18 mouse cellular contexts compared by ENCODE assay signal in the genomic region with DNA sequence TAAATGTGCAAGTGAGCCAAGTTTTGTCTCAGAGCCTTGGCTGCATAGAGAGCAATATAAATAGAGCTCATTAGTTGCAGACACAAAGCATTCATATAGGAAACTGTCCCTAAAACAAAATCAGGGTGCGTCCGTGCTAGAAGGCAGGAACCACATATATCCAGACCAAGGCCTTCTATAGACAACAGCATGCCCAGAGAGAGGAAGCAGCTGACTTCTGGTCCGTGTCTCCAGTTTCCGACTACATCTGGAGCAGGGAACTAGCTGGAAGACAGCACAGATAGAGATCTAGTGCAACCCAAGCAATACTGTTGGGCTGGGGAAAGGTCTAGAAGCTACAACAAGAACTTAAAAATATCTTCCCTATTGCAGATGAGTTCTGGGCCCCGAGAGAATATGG.
DNase-seq lines count a peak whose midpoint lies in the region; ATAC-seq and TF ChIP-seq lines count a peak whose summit lies in the region.
"Had no signal": no experiment of that assay in that cellular context is flagged by ENCODE, and none has a peak within 500 bp of the region (broad histone marks: within the 10 kb centered on the region; RNA-seq: fewer than 3 reads in every experiment).

No protein-coding gene starts in this region.

- H3K36me3 ChIP-seq in lung, embryonic 14.5 days (ENCODE audit: insufficient read depth), result no peaks in the 10 kb centered on the region
- H3K36me3 ChIP-seq in embryonic facial prominence, embryonic 14.5 days (ENCODE audit: control insufficient read depth, insufficient read depth, low read length), result no peaks in the 10 kb centered on the region
- H3K36me3 ChIP-seq: G1E; heart, embryonic 12.5 days; hindbrain, embryonic 10.5 days had no signal

- ATAC-seq in lung, embryonic 14.5 days (ENCODE audit: insufficient read depth), result no peak
- no peak for ATAC-seq in embryonic facial prominence, embryonic 14.5 days (ENCODE audit: low read depth)
- ATAC-seq: forebrain, embryonic 13.5 days had no signal

- intact Hi-C loops in left cerebral cortex, postnatal 10 days (cut with DNase I), result no loop called here

- TF ChIP-seq POLR2A in lung, adult 2 months (IDR thresholded peaks at IDR 0.05; ENCODE audit: borderline replicate concordance, extremely low read depth, low read depth, low read length), result no peak

- no peak overlapping the region for H3K27ac ChIP-seq in lung, embryonic 14.5 days (ENCODE audit: low read depth)
- peak overlapping the region; percentile 34; the same call in 1 of the 2 replicates for H3K27ac ChIP-seq in embryonic facial prominence, embryonic 14.5 days (replicated peaks; ENCODE audit: low read depth, low read length)
- H3K27ac ChIP-seq: forebrain, embryonic 13.5 days; gastrocnemius, adult 2 months; hindbrain, embryonic 10.5 days; hindbrain, embryonic 14.5 days had no signal

- H3K9me3 ChIP-seq in lung, embryonic 14.5 days (ENCODE audit: low read depth, low read length), result no peaks in the 10 kb centered on the region
- H3K9me3 ChIP-seq in embryonic facial prominence, embryonic 14.5 days (ENCODE audit: control insufficient read depth, low read length), result no peaks in the 10 kb centered on the region
- H3K9me3 ChIP-seq: forebrain, embryonic 13.5 days; hindbrain, embryonic 10.5 days had no signal

- no peaks in the 10 kb centered on the region for H3K27me3 ChIP-seq in lung, embryonic 14.5 days (ENCODE audit: insufficient read depth, low read length)
- H3K27me3 ChIP-seq in embryonic facial prominence, embryonic 14.5 days (replicated peaks; ENCODE audit: control insufficient read depth, insufficient read depth, low read length), result no peaks in the 10 kb centered on the region
- H3K27me3 ChIP-seq: forebrain, embryonic 13.5 days had no signal

- peak; percentile 56 for DNase-seq in lung, embryonic 14.5 days
- DNase-seq in lung, adult 2 months, result no peak
- peak; percentile 24 for DNase-seq in lung, postnatal 10 days
- DNase-seq in lung, postnatal 14 days, result no peak
- peak; percentile 49 for DNase-seq in embryonic facial prominence, embryonic 14.5 days (ENCODE audit: low spot score)
- DNase-seq in left cerebral cortex, postnatal 10 days (ENCODE audit: extremely low spot score in 1 of 2, low spot score in 2 of 2), result no peak
- no peak for DNase-seq in right cerebral cortex, postnatal 10 days (ENCODE audit: low spot score in 2 of 2)
- DNase-seq: adrenal gland, adult 8-10 months; adrenal gland, postnatal 36 days; cerebellum, adult 2 months; cerebellum, postnatal 10 days; gastrocnemius, adult 2 months; gastrocnemius, postnatal 25 days had no signal

- no peak for TF ChIP-seq CTCF in lung, embryonic 14.5 days (IDR thresholded peaks at IDR 0.05; ENCODE audit: low read depth)
- no peak for TF ChIP-seq CTCF in lung, adult 2 months (IDR thresholded peaks at IDR 0.05; ENCODE audit: insufficient read depth, low read length)

- H3K4me2 ChIP-seq in lung, embryonic 14.5 days, result no peak overlapping the region
- no peak overlapping the region for H3K4me2 ChIP-seq in embryonic facial prominence, embryonic 14.5 days (ENCODE audit: low read depth, low read length)
- H3K4me2 ChIP-seq: forebrain, embryonic 13.5 days; heart, embryonic 12.5 days; hindbrain, embryonic 14.5 days had no signal

- H3K4me1 ChIP-seq in lung, embryonic 14.5 days (ENCODE audit: insufficient read depth), result peaks cover 15% of the 10 kb centered on the region
- H3K4me1 ChIP-seq in lung, adult 2 months (ENCODE audit: control insufficient read depth, insufficient read depth, low read length), result peaks cover 2% of the 10 kb centered on the region; the same call in 1 of the 2 replicates
- H3K4me1 ChIP-seq in embryonic facial prominence, embryonic 14.5 days (ENCODE audit: control insufficient read depth, insufficient read depth, low read length), result peaks cover 19% of the 10 kb centered on the region
- H3K4me1 ChIP-seq: forebrain, embryonic 13.5 days; heart, embryonic 12.5 days had no signal

- 59% methylated on average over 5 of the region's 5 CpGs for WGBS in lung, embryonic 14.5 days
- 62% methylated on average over 5 of the region's 5 CpGs for WGBS in lung, adult 2 months
- 74% methylated on average over 5 of the region's 5 CpGs for WGBS in embryonic facial prominence, embryonic 14.5 days

- no peak overlapping the region for H3K9ac ChIP-seq in lung, embryonic 14.5 days
- no peak overlapping the region for H3K9ac ChIP-seq in embryonic facial prominence, embryonic 14.5 days (ENCODE audit: low read depth, low read length)
- H3K9ac ChIP-seq: forebrain, embryonic 13.5 days; heart, embryonic 12.5 days; hindbrain, embryonic 14.5 days had no signal

- H3K4me3 ChIP-seq in lung, embryonic 14.5 days (ENCODE audit: low read depth, low read length), result no peak overlapping the region
- H3K4me3 ChIP-seq in lung, adult 2 months (replicated peaks; ENCODE audit: extremely low read depth, low read depth, low read length), result no peak overlapping the region
- H3K4me3 ChIP-seq in embryonic facial prominence, embryonic 14.5 days (ENCODE audit: low read depth, low read length), result no peak overlapping the region
- H3K4me3 ChIP-seq: forebrain, embryonic 13.5 days; gastrocnemius, adult 2 months; heart, embryonic 12.5 days; hindbrain, embryonic 10.5 days had no signal

Comparison
In these comparisons a context has a peak if more than half of its experiments do, and no peak if none do; other contexts are left out.
1. DNase-seq: peak in lung, embryonic 14.5 days (single experiment), lung, postnatal 10 days (single experiment) and embryonic facial prominence, embryonic 14.5 days (single experiment); none in lung, adult 2 months (single experiment), lung, postnatal 14 days (single experiment), left cerebral cortex, postnatal 10 days (0 of 2) and right cerebral cortex, postnatal 10 days (0 of 2).